Comparison of ENCODE assay signal across 8 mouse cellular contexts in genomic region chr6:38535366-38535690, GRCm38 (mm10). TPM values are rescaled to one million over a fixed set of nuclear protein-coding genes. Genes with fewer than 3 reads are reported as not detected.
A peak's percentile ranks its signal among the peaks of the same experiment; 100 is the strongest.
DNase-seq lines count a peak whose midpoint lies in the region; ATAC-seq and TF ChIP-seq lines count a peak whose summit lies in the region.

No protein-coding gene starts in this region.

- H3K4me2 ChIP-seq in liver, embryonic 11.5 days, result peak overlapping the region; percentile 75

- H3K4me1 ChIP-seq in spleen, adult 2 months (ENCODE audit: control insufficient read depth, insufficient read depth, insufficient read length), result no peaks in the 10 kb centered on the region
- H3K4me1 ChIP-seq in liver, embryonic 11.5 days (replicated peaks; ENCODE audit: control insufficient read depth, insufficient read depth, low read length), result peaks cover 12% of the 10 kb centered on the region

- H3K27ac ChIP-seq in spleen, adult 2 months (ENCODE audit: insufficient read depth, low read length), result peak overlapping the region; percentile 95
- peak overlapping the region; percentile 93 for H3K27ac ChIP-seq in liver, embryonic 11.5 days (ENCODE audit: low read depth, low read length)

- peaks cover 3% of the 10 kb centered on the region for H3K36me3 ChIP-seq in spleen, adult 2 months (ENCODE audit: control insufficient read depth, insufficient read depth, low read length)
- H3K36me3 ChIP-seq in liver, embryonic 11.5 days (ENCODE audit: control insufficient read depth, insufficient read depth, low read length), result peaks cover 7% of the 10 kb centered on the region; the same call in 1 of the 2 replicates

- ATAC-seq in frontal cortex, adult (ENCODE audit: low TSS enrichment), result peak; percentile 4; the same call in 1 of the 2 replicates
- no peak for ATAC-seq in liver, embryonic 11.5 days (replicated peaks; ENCODE audit: low FRiP score)
- ATAC-seq in activated CD4-positive, CD25-positive, alpha-beta regulatory T cell, adult 4 months, result no peak

- no peak for TF ChIP-seq CTCF in spleen, adult 2 months (IDR thresholded peaks at IDR 0.05; ENCODE audit: extremely low read depth, insufficient read depth, insufficient read length, insufficient replicate concordance)

- no peaks in the 10 kb centered on the region for H3K9me3 ChIP-seq in liver, embryonic 11.5 days (ENCODE audit: control insufficient read depth, low read length)

- no peak for DNase-seq in frontal cortex, postnatal 14 days (ENCODE audit: low spot score in 2 of 2)
- no peak for DNase-seq in spleen, adult 2 months (ENCODE audit: low read depth in 1 of 2, low spot score in 2 of 2)
- DNase-seq in spleen, postnatal 4 days (ENCODE audit: low spot score in 2 of 2), result no peak
- DNase-seq in liver, embryonic 11.5 days (ENCODE audit: low spot score), result no peak
- no peak for DNase-seq in embryo, embryonic 11 days
- no peak for DNase-seq in frontal cortex, postnatal 25 days (ENCODE audit: low spot score in 2 of 2)

- H3K27me3 ChIP-seq in spleen, adult 2 months (ENCODE audit: control insufficient read depth, insufficient read depth, low read length), result no peaks in the 10 kb centered on the region
- no peaks in the 10 kb centered on the region for H3K27me3 ChIP-seq in liver, embryonic 11.5 days (replicated peaks; ENCODE audit: control insufficient read depth, insufficient read depth, low read length)

- TF ChIP-seq POLR2A in spleen, adult 2 months (IDR thresholded peaks at IDR 0.05; ENCODE audit: low read depth, low read length), result no peak

- 0% methylated on average over 9 of the region's 9 CpGs for WGBS in spleen, adult 2 months
- 2% methylated on average over 9 of the region's 9 CpGs for whole genome bisulfite sequencing in liver, embryonic 11.5 days

- H3K9ac ChIP-seq in liver, embryonic 11.5 days (ENCODE audit: low read depth, low read length), result peak overlapping the region; percentile 98

- peak overlapping the region; percentile 79 for H3K4me3 ChIP-seq in spleen, adult 2 months (ENCODE audit: extremely low read depth, insufficient read depth, insufficient read length)
- peak overlapping the region; percentile 81 for H3K4me3 ChIP-seq in liver, embryonic 11.5 days (ENCODE audit: low read depth, low read length)

RNA-seq across cellular contexts. Expression of gene Fmc1, which starts 2.0 kb away (rescaled TPM):
- 83.1 and 139 TPM in 2 replicates for polyA plus RNA-seq in spleen, adult 2 months (2012; rRNA removed)
- polyA plus RNA-seq in liver, embryonic 11.5 days (2014; fragmentation: Nextera tagmentation; extraction: Ambion mirVana), result 141 and 146 TPM in 2 replicates
- 10 to 100 TPM; 70.9 to 75.0 TPM for polyA plus RNA-seq in activated CD4-positive, CD25-positive, alpha-beta regulatory T cell, adult 4 months (2017; shearing (Covaris generic))

RNA-seq across cellular contexts. Expression of gene Luc7l2, which starts 15.8 kb away (rescaled TPM):
- polyA plus RNA-seq in spleen, adult 2 months (2012; rRNA removed), result 24.3 and 28.2 TPM in 2 replicates
- polyA plus RNA-seq in liver, embryonic 11.5 days (2014; fragmentation: Nextera tagmentation; extraction: Ambion mirVana), result 39.7 and 46.2 TPM in 2 replicates
- 100 to 1,000 TPM; 101 to 117 TPM for polyA plus RNA-seq in activated CD4-positive, CD25-positive, alpha-beta regulatory T cell, adult 4 months (2017; shearing (Covaris generic))
